Mouse (Mus musculus) ovary, postnatal 36 days (tissue): Measurements from ENCODE around the gene Gosr1.
"Not testable (repeated sequence)": the region's sequence is repeated elsewhere in the genome, so short reads cannot be mapped to it uniquely, and the experiment has no call there.

Experiments used
- DNase-seq: peaks from one replicate; pipeline ENCODE4 v3.0.0; 2022; ENCODE audit warnings: low spot score, mixed read lengths

Gosr1 gene

GRCm38 (mm10) chr11:76734560-76734959 lies 28.8 kb downstream of the Gosr1 start:
- DNase-seq: no peak

GRCm38 (mm10) chr11:76730650-76731049 lies 32.7 kb downstream of the Gosr1 start:
- no peak for DNase-seq

- no peak for DNase-seq
Observed at GRCm38 (mm10) chr11:76728093-76728492, 35.3 kb downstream of the Gosr1 start.

- DNase-seq: no peak
Observed at GRCm38 (mm10) chr11:76723911-76724310, 39.5 kb downstream of the Gosr1 start.

GRCm38 (mm10) chr11:76717000-76717399 lies 46.4 kb downstream of the Gosr1 start:
- no peak for DNase-seq

- peak; percentile 49 for DNase-seq
Observed at GRCm38 (mm10) chr11:76709625-76710452, 53.5 kb downstream of the Gosr1 start.

GRCm38 (mm10) chr11:76708881-76709280 lies 54.5 kb downstream of the Gosr1 start:
- no peak for DNase-seq

- DNase-seq: no peak
Observed at GRCm38 (mm10) chr11:76708066-76708465, 55.3 kb downstream of the Gosr1 start.

GRCm38 (mm10) chr11:76707656-76708055 lies 55.7 kb downstream of the Gosr1 start:
- no peak for DNase-seq

- DNase-seq: no peak
Observed at GRCm38 (mm10) chr11:76699626-76700025, 63.8 kb downstream of the Gosr1 start.

GRCm38 (mm10) chr11:76695810-76696209 lies 67.6 kb downstream of the Gosr1 start:
- no peak for DNase-seq

- no peak for DNase-seq
Observed at GRCm38 (mm10) chr11:76692096-76692495, 71.3 kb downstream of the Gosr1 start.

GRCm38 (mm10) chr11:76685604-76686003 lies 77.8 kb downstream of the Gosr1 start:
- no peak for DNase-seq

- DNase-seq: not testable (repeated sequence)
Observed at GRCm38 (mm10) chr11:76679508-76679907, 83.9 kb downstream of the Gosr1 start, which contains the start of gene Trarg1. TSS of gene Trarg1 (plus strand) at chr11:76679808.
